Mouse (Mus musculus): ENCODE results near the gene Usp7. TPM values are rescaled to one million over a fixed set of nuclear protein-coding genes. Genes with fewer than 3 reads are reported as not detected.

The Usp7 gene
- 115 and 117 TPM in 2 replicates for polyA plus RNA-seq (2012; rRNA removed)

DNA sequence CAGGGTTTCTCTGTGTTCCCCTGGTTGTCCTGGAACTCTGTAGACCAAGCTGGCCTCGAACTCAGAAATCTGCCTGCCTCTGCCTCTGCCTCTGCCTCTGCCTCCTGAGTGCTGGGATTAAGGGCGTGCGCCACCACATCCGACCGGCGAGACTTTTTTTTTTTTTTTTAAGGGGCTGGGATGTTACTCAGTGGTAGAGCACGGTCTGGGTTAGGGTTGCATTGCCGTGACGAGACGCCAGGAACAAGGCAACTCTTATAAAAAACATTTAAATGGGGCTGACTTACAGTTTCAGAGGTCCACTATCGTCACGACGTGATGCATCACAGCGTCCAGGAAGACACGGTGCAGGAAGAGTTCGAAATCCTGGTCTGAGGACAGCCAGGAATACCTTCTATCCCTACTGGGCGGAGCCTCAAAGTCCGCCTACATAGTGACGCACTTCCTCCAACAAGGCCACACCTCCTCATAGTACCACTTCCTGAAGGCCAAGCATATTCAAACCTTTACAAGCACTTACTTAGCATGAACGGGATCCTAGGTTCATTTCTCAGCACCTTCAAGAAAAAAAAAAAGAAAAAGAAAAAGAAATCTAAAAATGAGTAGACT lies at the start of gene Usp7:
TSS of gene Usp7 (minus strand) at position 360 of the 609 bp plus-strand sequence.

DNA sequence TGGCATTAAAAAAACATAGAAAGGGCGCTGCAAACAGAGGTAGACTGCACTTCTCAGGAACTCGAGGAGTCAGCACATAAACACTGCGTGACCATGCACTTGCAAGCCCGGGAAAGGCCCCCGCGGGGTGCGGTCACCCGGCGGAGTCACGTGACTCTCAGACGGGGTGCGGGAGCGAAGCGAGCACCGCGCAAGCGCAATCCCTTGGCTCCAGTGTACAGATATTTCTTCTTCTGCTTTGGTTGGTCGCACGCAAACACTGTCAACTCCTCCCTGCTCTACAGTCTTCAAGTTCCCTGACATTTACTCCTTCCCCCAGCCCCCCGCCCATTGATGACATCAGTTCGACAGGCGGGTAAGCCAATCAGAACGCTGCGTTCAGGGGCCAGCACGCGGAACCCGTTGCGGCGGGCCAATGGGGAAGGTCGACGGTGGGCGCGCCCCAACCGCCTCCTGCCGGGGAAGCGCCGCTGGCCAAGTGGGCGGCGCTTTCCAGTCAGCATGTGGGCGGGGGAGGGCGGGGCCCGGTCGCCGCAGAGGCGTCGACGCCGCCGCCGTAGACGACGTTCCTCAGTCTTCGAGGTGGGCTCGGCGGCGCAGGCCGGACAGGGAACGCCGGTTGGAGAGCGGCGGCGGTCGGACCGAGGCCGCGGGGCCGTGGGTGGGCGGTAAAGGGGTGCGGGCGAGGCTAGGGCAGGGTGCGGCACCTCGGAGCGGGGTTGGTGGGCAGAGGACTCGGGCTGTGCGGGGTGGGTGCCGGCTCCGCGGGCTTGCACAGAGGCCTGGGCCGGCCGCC lies 37.7 kb upstream of the Usp7 start, which contains the start of gene 1810013L24Rik:
TSS of gene 1810013L24Rik (plus strand) at position 537 of the 796 bp plus-strand sequence.

DNA sequence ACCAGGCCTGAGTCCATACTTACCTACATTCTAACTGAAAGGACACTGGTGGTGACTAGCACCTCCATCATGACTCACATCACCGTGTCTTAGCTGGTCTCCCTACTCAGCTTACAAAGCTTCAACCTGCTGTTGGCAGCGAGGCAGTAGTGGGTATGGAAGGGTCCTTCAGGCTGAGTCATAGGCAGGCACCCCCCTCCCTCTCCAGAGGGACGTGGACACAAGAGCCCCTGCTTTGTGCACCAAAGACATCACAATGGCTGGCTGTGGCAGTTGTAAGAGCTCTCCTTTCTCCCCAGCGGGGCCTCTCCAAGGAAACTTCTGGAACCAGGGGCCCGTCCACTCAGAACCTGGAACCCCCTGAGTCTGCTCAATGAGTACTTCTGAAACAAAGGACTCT lies 111.6 kb downstream of the Usp7 start, which contains the start of gene Gm5767:
TSS of gene Gm5767 (plus strand) at position 301 of the 400 bp plus-strand sequence.

DNA sequence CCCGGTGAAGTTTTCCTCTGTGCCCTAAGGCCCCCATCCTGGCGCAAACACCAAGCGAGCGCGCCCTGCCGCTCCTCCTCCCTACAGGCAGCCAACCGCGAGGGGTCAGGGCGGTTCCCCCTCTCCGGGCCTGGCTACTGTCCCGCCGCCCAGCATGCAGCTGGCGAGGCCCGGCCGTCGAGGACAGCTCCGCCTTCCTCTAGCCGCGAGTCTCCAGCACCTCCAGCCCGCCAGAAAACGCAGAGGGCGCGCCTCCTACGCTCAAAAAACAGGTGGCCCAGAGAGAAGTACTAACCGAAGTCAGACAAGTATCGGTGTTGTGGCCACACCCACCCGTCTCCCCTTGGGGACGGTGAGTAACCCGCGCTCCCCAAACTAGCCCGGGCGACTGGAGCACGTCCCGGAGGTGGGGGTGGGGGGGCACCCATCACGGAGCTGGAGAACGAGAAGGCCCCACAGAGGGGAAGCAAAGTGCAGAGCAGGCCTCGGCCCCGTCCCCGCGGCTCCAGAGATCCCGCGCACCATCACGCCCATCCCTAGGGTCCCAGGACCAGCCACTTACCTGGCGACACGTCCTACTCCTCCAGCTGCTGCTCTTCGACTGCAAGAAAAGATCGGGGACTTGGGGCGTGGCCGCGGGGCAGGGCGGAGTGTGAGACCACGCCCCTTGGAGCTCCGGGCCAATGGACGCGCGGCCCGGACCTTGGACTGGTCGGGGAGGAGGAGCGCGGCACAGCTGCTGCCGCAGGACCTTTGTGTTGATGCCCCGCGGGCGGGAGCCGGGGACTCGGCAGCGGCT lies 120.4 kb downstream of the Usp7 start, which contains the start of gene Carhsp1:
TSS of gene Carhsp1 (minus strand) at position 605 of the 799 bp plus-strand sequence.

Other genes with a start within 250 kb of the Usp7 start
- 47.0 and 49.3 TPM in 2 replicates for gene Pmm2, start 154.6 kb downstream of the Usp7 start, polyA plus RNA-seq (2012; rRNA removed)
- gene Tmem186, start 154.6 kb downstream of the Usp7 start, polyA plus RNA-seq (2012; rRNA removed), result 21.1 and 22.4 TPM in 2 replicates
- gene Carhsp1, start 120.2 kb downstream of the Usp7 start, polyA plus RNA-seq (2012; rRNA removed), result 118 and 129 TPM in 2 replicates
- gene Gm5767, start 111.5 kb downstream of the Usp7 start, polyA plus RNA-seq (2012; rRNA removed), result 0.16 and 0.21 TPM in 2 replicates
- gene 1810013L24Rik, start 37.8 kb upstream of the Usp7 start, polyA plus RNA-seq (2012; rRNA removed), result 39.0 and 42.3 TPM in 2 replicates

All from central nervous system, embryonic 18 days (tissue).